Mouse (Mus musculus): Measurements from ENCODE around the gene 9930104L06Rik. TPM values are rescaled to one million over a fixed set of nuclear protein-coding genes. Genes with fewer than 3 reads are reported as not detected.

The 9930104L06Rik gene
- polyA plus RNA-seq, 1 experiment = 5.8 TPM

GRCm38 (mm10) chr4:124949488-124949887, 12.6 kb downstream of the 9930104L06Rik start:
- 85% methylated on average over 3 of the region's 3 CpGs for WGBS
- TF ChIP-seq POLR2A (IDR thresholded peaks at IDR 0.05; ENCODE audit: borderline replicate concordance, control insufficient read depth, low read depth, low read length) = no peak
- no peak for TF ChIP-seq CTCF (IDR thresholded peaks at IDR 0.05; ENCODE audit: control insufficient read depth, insufficient read depth, low read length)
- no peak overlapping the region for H3K27ac ChIP-seq (ENCODE audit: control insufficient read depth, insufficient read depth, low read depth, low read length, poor library complexity)
- no peaks in the 10 kb centered on the region for H3K4me1 ChIP-seq (ENCODE audit: control insufficient read depth, insufficient read depth, low read length)
- H3K4me3 ChIP-seq (replicated peaks; ENCODE audit: control insufficient read depth, low read depth, low read length) = no peak overlapping the region

DNA sequence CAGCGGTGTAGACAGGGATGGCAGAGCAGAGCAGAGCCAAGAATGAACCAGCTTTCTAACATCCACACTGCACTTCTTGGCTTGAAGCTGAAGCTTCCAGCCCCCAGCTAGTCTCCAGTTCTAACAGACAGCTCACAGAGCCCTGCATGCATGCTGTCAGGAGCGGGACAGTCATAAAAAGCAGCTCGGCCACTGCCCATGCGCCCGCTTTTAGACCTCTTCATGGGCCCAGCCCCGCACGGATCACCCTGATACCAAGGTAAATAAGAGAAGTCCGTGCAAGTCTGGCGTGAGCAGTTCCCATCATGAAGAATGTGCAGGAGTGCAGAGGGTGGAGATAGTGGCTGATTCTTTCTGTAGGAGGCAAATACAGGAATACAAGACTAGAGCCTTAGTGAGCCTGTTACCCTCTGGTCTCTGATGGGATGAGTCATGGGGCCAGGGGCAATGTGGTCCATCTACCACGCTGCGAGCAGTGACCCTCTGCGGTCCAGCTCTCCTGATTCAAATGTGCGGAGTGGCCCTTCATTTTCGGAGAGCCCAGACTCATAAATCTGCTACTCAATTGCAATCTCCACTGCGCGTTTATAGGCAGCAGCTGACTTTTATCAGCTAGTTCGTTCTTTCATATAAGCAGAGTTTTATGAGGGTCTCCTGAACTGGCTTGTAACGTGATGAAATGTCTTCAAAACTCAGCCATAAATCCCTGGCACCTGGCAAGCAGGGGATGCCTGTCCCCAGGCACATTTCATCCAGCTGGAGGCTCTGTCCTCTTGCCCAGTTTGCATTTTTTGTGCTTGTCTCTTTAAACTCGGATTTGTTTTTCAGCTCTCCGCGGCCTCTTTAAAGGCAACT, 13.6 kb downstream of the 9930104L06Rik start:
- H3K4me1 ChIP-seq (ENCODE audit: control insufficient read depth, insufficient read depth, low read length) = no peaks in the 10 kb centered on the region
- WGBS = 83% methylated on average over 21 of the region's 21 CpGs
- no peak overlapping the region for H3K4me3 ChIP-seq (replicated peaks; ENCODE audit: control insufficient read depth, low read depth, low read length)
- no peak overlapping the region for H3K27ac ChIP-seq (ENCODE audit: control insufficient read depth, insufficient read depth, low read depth, low read length, poor library complexity)
- TF ChIP-seq POLR2A (IDR thresholded peaks at IDR 0.05; ENCODE audit: borderline replicate concordance, control insufficient read depth, low read depth, low read length) (no peak), CTCF (IDR thresholded peaks at IDR 0.05; ENCODE audit: control insufficient read depth, insufficient read depth, low read length) (no peak)

GRCm38 (mm10) chr4:124951036-124951433, 14.2 kb downstream of the 9930104L06Rik start:
- no peaks in the 10 kb centered on the region for H3K4me1 ChIP-seq (ENCODE audit: control insufficient read depth, insufficient read depth, low read length)
- no peak for TF ChIP-seq CTCF (IDR thresholded peaks at IDR 0.05; ENCODE audit: control insufficient read depth, insufficient read depth, low read length)
- TF ChIP-seq POLR2A (IDR thresholded peaks at IDR 0.05; ENCODE audit: borderline replicate concordance, control insufficient read depth, low read depth, low read length) = no peak
- no peak overlapping the region for H3K4me3 ChIP-seq (replicated peaks; ENCODE audit: control insufficient read depth, low read depth, low read length)
- no peak overlapping the region for H3K27ac ChIP-seq (ENCODE audit: control insufficient read depth, insufficient read depth, low read depth, low read length, poor library complexity)
- WGBS = 33% methylated on average over 10 of the region's 10 CpGs

GRCm38 (mm10) chr4:124953546-124953945, 16.7 kb downstream of the 9930104L06Rik start:
- H3K27ac ChIP-seq (ENCODE audit: control insufficient read depth, insufficient read depth, low read depth, low read length, poor library complexity) = no peak overlapping the region
- H3K4me3 ChIP-seq (replicated peaks; ENCODE audit: control insufficient read depth, low read depth, low read length) = no peak overlapping the region
- H3K4me1 ChIP-seq (ENCODE audit: control insufficient read depth, insufficient read depth, low read length) = no peaks in the 10 kb centered on the region
- no peak for TF ChIP-seq POLR2A (IDR thresholded peaks at IDR 0.05; ENCODE audit: borderline replicate concordance, control insufficient read depth, low read depth, low read length)
- no peak for TF ChIP-seq CTCF (IDR thresholded peaks at IDR 0.05; ENCODE audit: control insufficient read depth, insufficient read depth, low read length)
- 46% methylated on average over 4 of the region's 4 CpGs for WGBS

- 80% methylated on average over 2 of the region's 2 CpGs for WGBS
- Histone ChIP-seq H3K27ac (ENCODE audit: control insufficient read depth, insufficient read depth, low read depth, low read length, poor library complexity) (no peak overlapping the region), H3K4me1 (ENCODE audit: control insufficient read depth, insufficient read depth, low read length) (no peaks in the 10 kb centered on the region), H3K4me3 (replicated peaks; ENCODE audit: control insufficient read depth, low read depth, low read length) (no peak overlapping the region)
- TF ChIP-seq CTCF (IDR thresholded peaks at IDR 0.05; ENCODE audit: control insufficient read depth, insufficient read depth, low read length) (no peak), POLR2A (IDR thresholded peaks at IDR 0.05; ENCODE audit: borderline replicate concordance, control insufficient read depth, low read depth, low read length) (no peak)
Observed at GRCm38 (mm10) chr4:124957284-124957683, 20.4 kb downstream of the 9930104L06Rik start.

GRCm38 (mm10) chr4:124959062-124959461, 22.2 kb downstream of the 9930104L06Rik start:
- TF ChIP-seq CTCF (IDR thresholded peaks at IDR 0.05; ENCODE audit: control insufficient read depth, insufficient read depth, low read length) (no peak), POLR2A (IDR thresholded peaks at IDR 0.05; ENCODE audit: borderline replicate concordance, control insufficient read depth, low read depth, low read length) (no peak)
- 42% methylated on average over 11 of the region's 11 CpGs for WGBS
- Histone ChIP-seq H3K4me3 (replicated peaks; ENCODE audit: control insufficient read depth, low read depth, low read length) (no peak overlapping the region), H3K4me1 (ENCODE audit: control insufficient read depth, insufficient read depth, low read length) (no peaks in the 10 kb centered on the region), H3K27ac (ENCODE audit: control insufficient read depth, insufficient read depth, low read depth, low read length, poor library complexity) (no peak overlapping the region)

DNA sequence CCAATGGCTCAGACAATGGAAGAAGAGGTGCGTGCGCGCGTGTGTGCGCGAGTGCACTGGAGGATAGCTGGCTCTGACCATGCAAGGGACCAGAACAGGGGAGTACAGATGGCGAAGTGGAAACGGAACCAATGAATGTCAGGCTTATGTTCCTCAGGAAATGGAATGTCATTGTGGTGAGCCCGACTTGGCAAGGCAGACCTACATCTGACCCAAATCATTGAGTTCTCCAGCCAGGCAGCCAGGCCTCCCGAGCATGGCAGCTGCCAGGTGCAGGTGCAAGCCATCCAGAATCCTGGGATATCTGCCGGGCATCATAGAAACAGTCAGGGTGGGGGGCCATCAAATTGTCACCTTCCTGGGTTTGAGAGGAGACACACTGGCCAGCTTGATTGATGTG, 24.1 kb downstream of the 9930104L06Rik start:
- H3K4me3 ChIP-seq (replicated peaks; ENCODE audit: control insufficient read depth, low read depth, low read length) = no peak overlapping the region
- TF ChIP-seq CTCF (IDR thresholded peaks at IDR 0.05; ENCODE audit: control insufficient read depth, insufficient read depth, low read length) (no peak), POLR2A (IDR thresholded peaks at IDR 0.05; ENCODE audit: borderline replicate concordance, control insufficient read depth, low read depth, low read length) (no peak)
- no peak overlapping the region for H3K27ac ChIP-seq (ENCODE audit: control insufficient read depth, insufficient read depth, low read depth, low read length, poor library complexity)
- WGBS = 15% methylated on average over 11 of the region's 11 CpGs
- no peaks in the 10 kb centered on the region for H3K4me1 ChIP-seq (ENCODE audit: control insufficient read depth, insufficient read depth, low read length)

DNA sequence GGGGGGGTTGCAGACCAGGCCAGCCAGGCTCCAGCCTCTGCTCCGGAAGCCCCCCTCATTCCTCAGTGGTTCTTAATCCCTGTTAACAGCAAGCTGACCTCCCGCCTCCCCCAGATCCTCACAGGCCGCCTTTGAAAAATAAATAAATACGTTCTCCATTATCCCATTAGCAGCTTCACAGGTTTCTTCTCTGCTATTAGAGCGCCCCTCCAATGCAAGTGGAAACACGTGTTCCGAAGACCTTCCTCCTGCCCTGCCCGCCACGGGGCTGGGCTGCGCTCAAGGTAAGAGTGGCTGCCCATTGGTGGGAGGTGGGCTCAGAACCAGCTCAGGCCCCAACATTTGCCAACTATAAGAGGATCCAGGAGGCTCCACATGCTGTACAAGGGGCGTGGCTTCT, 25.7 kb downstream of the 9930104L06Rik start:
- TF ChIP-seq CTCF (IDR thresholded peaks at IDR 0.05; ENCODE audit: control insufficient read depth, insufficient read depth, low read length) = no peak
- TF ChIP-seq POLR2A (IDR thresholded peaks at IDR 0.05; ENCODE audit: borderline replicate concordance, control insufficient read depth, low read depth, low read length) = no peak
- no peaks in the 10 kb centered on the region for H3K4me1 ChIP-seq (ENCODE audit: control insufficient read depth, insufficient read depth, low read length)
- H3K27ac ChIP-seq (ENCODE audit: control insufficient read depth, insufficient read depth, low read depth, low read length, poor library complexity) = no peak overlapping the region
- WGBS = 84% methylated on average over 11 of the region's 11 CpGs
- no peak overlapping the region for H3K4me3 ChIP-seq (replicated peaks; ENCODE audit: control insufficient read depth, low read depth, low read length)

Data from bone marrow, adult 2 months (tissue).